Comparison of ENCODE assay signal across 28 mouse cellular contexts in genomic region chr2:25633616-25634015, GRCm38 (mm10). TPM values are rescaled to one million over a fixed set of nuclear protein-coding genes. Genes with fewer than 3 reads are reported as not detected.
DNase-seq lines count a peak whose midpoint lies in the region; ATAC-seq lines count a peak whose summit lies in the region.
"Had no signal": no experiment of that assay in that cellular context is flagged by ENCODE, and none has a peak within 500 bp of the region (broad histone marks: within the 10 kb centered on the region; RNA-seq: fewer than 3 reads in every experiment).

No protein-coding gene starts in this region.

- no peak overlapping the region for H3K4me3 ChIP-seq in forebrain, embryonic 15.5 days
- H3K4me3 ChIP-seq: embryonic facial prominence, embryonic 13.5 days; embryonic facial prominence, embryonic 15.5 days; erythroblast, embryonic 14.5 days; forebrain, embryonic 10.5 days; forebrain, embryonic 12.5 days had no signal

- H3K4me1 ChIP-seq in forebrain, embryonic 15.5 days: no peaks in the 10 kb centered on the region
- H3K4me1 ChIP-seq: embryonic facial prominence, embryonic 13.5 days; embryonic facial prominence, embryonic 15.5 days; forebrain, embryonic 12.5 days had no signal

- H3K36me3 ChIP-seq in forebrain, embryonic 15.5 days: no peaks in the 10 kb centered on the region
- H3K36me3 ChIP-seq: embryonic facial prominence, embryonic 13.5 days; embryonic facial prominence, embryonic 15.5 days; forebrain, embryonic 10.5 days; forebrain, embryonic 12.5 days had no signal

- 75% methylated on average over 3 of the region's 3 CpGs for WGBS in forebrain, embryonic 15.5 days

- no peaks in the 10 kb centered on the region for H3K9me3 ChIP-seq in forebrain, embryonic 15.5 days
- H3K9me3 ChIP-seq: embryonic facial prominence, embryonic 13.5 days; embryonic facial prominence, embryonic 15.5 days; forebrain, embryonic 10.5 days; forebrain, embryonic 12.5 days had no signal

- no peaks in the 10 kb centered on the region for H3K27me3 ChIP-seq in forebrain, embryonic 15.5 days
- H3K27me3 ChIP-seq: embryonic facial prominence, embryonic 13.5 days; embryonic facial prominence, embryonic 15.5 days; forebrain, embryonic 12.5 days had no signal

- H3K9ac ChIP-seq in forebrain, embryonic 15.5 days (replicated peaks): no peak overlapping the region
- H3K9ac ChIP-seq: embryonic facial prominence, embryonic 13.5 days; embryonic facial prominence, embryonic 15.5 days; forebrain, embryonic 12.5 days; forebrain, postnatal 0 days had no signal

- DNase-seq in adrenal gland, adult 2 months: peak; percentile 80
- peak; percentile 72 for DNase-seq in adrenal gland, adult 8-10 months
- DNase-seq in adrenal gland, postnatal 14 days: peak; percentile 80
- DNase-seq in adrenal gland, postnatal 36 days: peak; percentile 49 to 75
- DNase-seq in thymus, postnatal 10 days (ENCODE audit: low spot score in 2 of 2): no peak
- no peak for DNase-seq in cerebellum, adult 18-20 months
- DNase-seq: cerebellum, adult 11-12 months; cerebellum, adult 8-10 months; cerebellum, adult 9-11 months; cerebellum, postnatal 14 days; cerebellum, postnatal 36 days; embryo, embryonic 11 days; forebrain, postnatal 0 days had no signal

- ATAC-seq in forebrain, embryonic 15.5 days (replicated peaks): no peak
- ATAC-seq: activated CD4-positive, CD25-positive, alpha-beta regulatory T cell, adult 4 months; forebrain, embryonic 14.5 days; forebrain, postnatal 0 days; Patski had no signal

- H3K27ac ChIP-seq in forebrain, embryonic 15.5 days (replicated peaks): no peak overlapping the region
- H3K27ac ChIP-seq: embryonic facial prominence, embryonic 13.5 days; embryonic facial prominence, embryonic 15.5 days; forebrain, embryonic 10.5 days; forebrain, embryonic 12.5 days had no signal

- H3K4me2 ChIP-seq in forebrain, embryonic 15.5 days (replicated peaks): no peak overlapping the region
- H3K4me2 ChIP-seq: embryonic facial prominence, embryonic 13.5 days; embryonic facial prominence, embryonic 15.5 days; forebrain, embryonic 12.5 days had no signal

RNA-seq across cellular contexts. Expression of gene Fcna, which starts 5.8 kb away (rescaled TPM):
- total RNA-seq in adrenal gland, adult 2 months (2021): 10 to 100 TPM in 1 of 2 experiments, 1 to 10 TPM in 1; 4.6 to 10.1 TPM
- 2.4 and 4.4 TPM in 2 replicates for polyA plus RNA-seq in adrenal gland, adult 2 months (2012; rRNA removed)
- total RNA-seq in adrenal gland, adult 8-10 months (2022): 1 to 10 TPM; 4.7 to 7.0 (median 5.5) TPM
- 7.0 and 9.7 TPM in 2 replicates for total RNA-seq in adrenal gland, postnatal 14 days (2021)
- total RNA-seq in adrenal gland, postnatal 36 days (2021): 10 to 100 TPM in 1 of 2 experiments, 1 to 10 TPM in 1; 4.5 to 14.3 TPM
- 2.2 and 2.7 TPM in 2 replicates for polyA plus RNA-seq in forebrain, embryonic 15.5 days (2015; fragmentation: Nextera tagmentation; extraction: Ambion mirVana)
- total RNA-seq: ES-E14, MEL had no signal
- polyA plus RNA-seq: Patski had no signal

RNA-seq across cellular contexts. Expression of gene Tmem141, which starts 11.8 kb away (rescaled TPM):
- total RNA-seq in adrenal gland, adult 2 months (2021): 10 to 100 TPM; 23.2 to 35.5 TPM
- polyA plus RNA-seq in adrenal gland, adult 2 months (2012; rRNA removed): 27.1 and 27.9 TPM in 2 replicates
- 10 to 100 TPM; 18.0 to 47.8 (median 27.3) TPM for total RNA-seq in adrenal gland, adult 8-10 months (2022)
- total RNA-seq in adrenal gland, postnatal 14 days (2021): 30.5 and 33.1 TPM in 2 replicates
- 10 to 100 TPM; 22.1 to 38.9 TPM for total RNA-seq in adrenal gland, postnatal 36 days (2021)
- 23.8 and 25.0 TPM in 2 replicates for polyA plus RNA-seq in forebrain, embryonic 15.5 days (2015; fragmentation: Nextera tagmentation; extraction: Ambion mirVana)

RNA-seq across cellular contexts. Expression of gene Ccdc183, which starts 16.1 kb away (rescaled TPM):
- not detected for total RNA-seq in adrenal gland, adult 2 months (2021)
- polyA plus RNA-seq in adrenal gland, adult 2 months (2012; rRNA removed): not detected in 2 replicates
- total RNA-seq in adrenal gland, adult 8-10 months (2022): not detected
- total RNA-seq in adrenal gland, postnatal 14 days (2021): not detected in 2 replicates
- total RNA-seq in adrenal gland, postnatal 36 days (2021): not detected
- 0.14 and 0.20 TPM in 2 replicates for polyA plus RNA-seq in forebrain, embryonic 15.5 days (2015; fragmentation: Nextera tagmentation; extraction: Ambion mirVana)
- total RNA-seq: common myeloid progenitor, adult 5-6 weeks; forebrain, postnatal 0 days; gastrocnemius, adult 18-20 months had no signal
- polyA plus RNA-seq: activated CD4-positive, CD25-positive, alpha-beta regulatory T cell, adult 4 months; erythroblast, embryonic 14.5 days had no signal

RNA-seq across cellular contexts. Expression of gene Lcn8, which starts 19.3 kb away (rescaled TPM):
- total RNA-seq in adrenal gland, adult 2 months (2021): not detected
- polyA plus RNA-seq in adrenal gland, adult 2 months (2012; rRNA removed): not detected in 2 replicates
- total RNA-seq in adrenal gland, adult 8-10 months (2022): not detected
- not detected in 2 replicates for total RNA-seq in adrenal gland, postnatal 14 days (2021)
- not detected for total RNA-seq in adrenal gland, postnatal 36 days (2021)
- polyA plus RNA-seq in forebrain, embryonic 15.5 days (2015; fragmentation: Nextera tagmentation; extraction: Ambion mirVana): not detected in 2 replicates
- total RNA-seq: common myeloid progenitor, adult 5-6 weeks; ES-E14; forebrain, postnatal 0 days; MEL had no signal
- polyA plus RNA-seq: activated CD4-positive, CD25-positive, alpha-beta regulatory T cell, adult 4 months; C2C12; embryonic facial prominence, embryonic 11.5 days; embryonic facial prominence, embryonic 13.5 days; embryonic facial prominence, embryonic 15.5 days; erythroblast, embryonic 14.5 days; forebrain, embryonic 10.5 days; forebrain, embryonic 12.5 days; forebrain, embryonic 14.5 days; forebrain, postnatal 0 days; Patski had no signal

RNA-seq across cellular contexts. Expression of gene Lcn5, which starts 24.1 kb away (rescaled TPM):
- not detected for total RNA-seq in adrenal gland, adult 2 months (2021)
- polyA plus RNA-seq in adrenal gland, adult 2 months (2012; rRNA removed): not detected in 2 replicates
- not detected for total RNA-seq in adrenal gland, adult 8-10 months (2022)
- not detected in 2 replicates for total RNA-seq in adrenal gland, postnatal 14 days (2021)
- total RNA-seq in adrenal gland, postnatal 36 days (2021): not detected
- not detected in 2 replicates for polyA plus RNA-seq in forebrain, embryonic 15.5 days (2015; fragmentation: Nextera tagmentation; extraction: Ambion mirVana)
- total RNA-seq: common myeloid progenitor, adult 5-6 weeks; ES-E14; forebrain, postnatal 0 days; gastrocnemius, adult 18-20 months; MEL had no signal
- polyA plus RNA-seq: activated CD4-positive, CD25-positive, alpha-beta regulatory T cell, adult 4 months; C2C12; embryonic facial prominence, embryonic 11.5 days; embryonic facial prominence, embryonic 13.5 days; embryonic facial prominence, embryonic 15.5 days; erythroblast, embryonic 14.5 days; forebrain, embryonic 10.5 days; forebrain, embryonic 12.5 days; forebrain, embryonic 14.5 days; forebrain, postnatal 0 days; Patski had no signal

Comparison
In these comparisons a context has a peak if more than half of its experiments do, and no peak if none do; other contexts are left out.
1. DNase-seq: peak in adrenal gland, adult 2 months (single experiment), adrenal gland, adult 8-10 months (single experiment), adrenal gland, postnatal 14 days (single experiment) and adrenal gland, postnatal 36 days (2 of 2); none in thymus, postnatal 10 days (0 of 2) and cerebellum, adult 18-20 months (0 of 2).